Mouse (Mus musculus) testis, adult 2 months (tissue): Measurements from ENCODE around the gene Slc2a10.

Experiments used
- CTCF ChIP-seq: fragments of 200-500 bp; IDR thresholded peaks from 2 replicates; pipeline ENCODE4 v1.5.1; 2012; ENCODE audit warnings: low read depth, mild to moderate bottlenecking, inconsistent platforms, low read length, moderate library complexity; ENCODE audit not compliant: control insufficient read depth, insufficient read depth, insufficient replicate concordance
- POLR2A ChIP-seq: fragments of 200-500 bp; IDR thresholded peaks from 2 replicates; pipeline ENCODE4 v1.6.1; 2012; ENCODE audit warnings: low read depth, mild to moderate bottlenecking, inconsistent platforms, low read length, moderate library complexity; ENCODE audit not compliant: control insufficient read depth

- TF ChIP-seq CTCF (no peak), POLR2A (no peak)
Observed at GRCm38 (mm10) chr2:165493587-165494210, 9.9 kb upstream of the Slc2a10 start.
